Mouse (Mus musculus) heart, postnatal 0 days (tissue): Measurements from ENCODE around the gene Wdr95. TPM values are rescaled to one million over a fixed set of nuclear protein-coding genes. Genes with fewer than 3 reads are reported as not detected.

ENCODE experiments used
- ATAC-seq: fragments of 200-750 bp; cut with Nextera tagmentation; 2 replicates; pipeline ENCODE4 v1.8.0; 2017; ENCODE audit warnings: low read depth, moderate number of reproducible peaks, moderate library complexity; ENCODE audit not compliant: insufficient read depth
- DNase-seq: peaks from one replicate; pipeline ENCODE4 v3.0.0-alpha.2; 2016; ENCODE audit warnings: low spot score
- H3K27ac ChIP-seq: fragments of 300-500 bp; sonication (generic); 2 replicates; pipeline ENCODE4 v1.5.1; 2014; ENCODE audit warnings: low read depth, mild to moderate bottlenecking
- H3K27me3 ChIP-seq: fragments of 300-500 bp; sonication (generic); 2 replicates; pipeline ENCODE4 v1.6.1; 2014; ENCODE audit warnings: low read length, mixed read lengths; ENCODE audit not compliant: control insufficient read depth, insufficient read depth
- H3K36me3 ChIP-seq: fragments of 300-500 bp; sonication (generic); replicated peaks from 2 replicates; pipeline ENCODE4 v1.6.1; 2014; ENCODE audit warnings: low read length, mixed read lengths; ENCODE audit not compliant: control insufficient read depth, insufficient read depth
- H3K4me1 ChIP-seq: fragments of 300-500 bp; sonication (generic); 2 replicates; pipeline ENCODE4 v1.6.1; 2014; ENCODE audit warnings: antibody characterized with exemption; ENCODE audit not compliant: control insufficient read depth, insufficient read depth
- H3K4me2 ChIP-seq: fragments of 300-500 bp; sonication (generic); 2 replicates; pipeline ENCODE4 v1.6.1; 2014; ENCODE audit warnings: low read depth, mild to moderate bottlenecking, low read length, moderate library complexity
- H3K4me3 ChIP-seq: fragments of 300-500 bp; sonication (generic); 2 replicates; pipeline ENCODE4 v1.5.1; 2014; ENCODE audit warnings: low read depth, low read length
- H3K9ac ChIP-seq: fragments of 300-500 bp; sonication (generic); replicated peaks from 2 replicates; pipeline ENCODE4 v1.6.1; 2014; ENCODE audit warnings: low read depth, low read length, mixed read lengths
- H3K9me3 ChIP-seq: fragments of 300-500 bp; sonication (generic); replicated peaks from 2 replicates; pipeline ENCODE4 v1.6.1; 2016; ENCODE audit warnings: low read length; ENCODE audit not compliant: control insufficient read depth
- CTCF ChIP-seq: IDR thresholded peaks from 2 replicates; pipeline ENCODE4 v1.5.1; 2016; ENCODE audit warnings: antibody characterized with exemption, control low read depth, low read depth
- EP300 ChIP-seq: IDR thresholded peaks from 2 replicates; pipeline ENCODE4 v1.6.1; 2016; ENCODE audit warnings: antibody characterized with exemption, low read depth
- WGBS: fragments of 180-500 bp; shearing (Covaris S2); extraction: QIAGEN DNeasy Blood & Tissue Kit; methylation state at CpG from one replicate; pipeline ENCODE4 v1.1.7; 2014; 5-methylcytosine and 5-hydroxymethylcytosine counted together
- polyA plus RNA-seq: library from polyadenylated mRNA; unstranded; fragments of >200 nt; fragmentation: Nextera tagmentation; extraction: Ambion mirVana; gene quantifications from 2 replicates; pipeline ENCODE4 v1.2.1, GENCODE M21; 2015
- total RNA-seq: library from RNA; depleted of rRNA; stranded (reverse); fragments of >200 nt; gene quantifications from 2 replicates; pipeline ENCODE4 v1.2.3, GENCODE M21; 2014; ENCODE audit warnings: low replicate concordance; rRNA removed

Wdr95 gene
- total RNA-seq (not detected in 2 replicates), polyA plus RNA-seq (0.19 TPM in 1 of 2 replicates, not detected in the other)

GRCm38 (mm10) chr5:149527999-149528729 is at the start of gene Wdr95:
TSS of gene Wdr95 (plus strand) at chr5:149528679.
- peaks cover 3% of the 10 kb centered on the region; the same call in 1 of the 2 replicates for H3K9me3 ChIP-seq
- no peak within 1 kb of the TSS for H3K4me3 ChIP-seq
- peaks cover 13% of the 10 kb centered on the region; the same call in 1 of the 2 replicates for H3K27me3 ChIP-seq
- H3K36me3 ChIP-seq = no peaks in the 10 kb centered on the region
- no peak within 1 kb of the TSS for H3K27ac ChIP-seq
- no peak within 1 kb of the TSS for H3K9ac ChIP-seq
- peak within 1 kb of the TSS; percentile 14; the same call in 1 of the 2 replicates for H3K4me2 ChIP-seq
- no peak for ATAC-seq
- TF ChIP-seq EP300 (no peak), CTCF (no peak)
- peak; percentile 9 for DNase-seq
- H3K4me1 ChIP-seq = peaks cover 12% of the 10 kb centered on the region
- WGBS = 49% methylated on average over 29 of the region's 29 CpGs

- Histone ChIP-seq H3K4me1 (no peaks in the 10 kb centered on the region), H3K9ac (no peak overlapping the region), H3K4me2 (no peak overlapping the region), H3K9me3 (no peaks in the 10 kb centered on the region), H3K27me3 (no peaks in the 10 kb centered on the region), H3K27ac (no peak overlapping the region), H3K36me3 (no peaks in the 10 kb centered on the region), H3K4me3 (no peak overlapping the region)
- DNase-seq (no peak), ATAC-seq (no peak)
- no peak for TF ChIP-seq CTCF
- TF ChIP-seq EP300 = no peak
- WGBS = 90% methylated on average over 7 of the region's 7 CpGs
These were observed 46.6 kb upstream of the Wdr95 start for GRCm38 (mm10) chr5:149481920-149482319.

GRCm38 (mm10) chr5:149483321-149484052 is 45.0 kb upstream of the Wdr95 start:
- Histone ChIP-seq H3K4me2 (no peak overlapping the region), H3K27ac (no peak overlapping the region), H3K36me3 (no peaks in the 10 kb centered on the region), H3K9ac (no peak overlapping the region), H3K4me1 (no peaks in the 10 kb centered on the region), H3K9me3 (no peaks in the 10 kb centered on the region), H3K4me3 (no peak overlapping the region), H3K27me3 (no peaks in the 10 kb centered on the region)
- WGBS = 60% methylated on average over 12 of the region's 12 CpGs
- ATAC-seq (no peak), DNase-seq (no peak)
- TF ChIP-seq CTCF (no peak), EP300 (no peak)

- H3K4me3 ChIP-seq = no peak overlapping the region
- H3K27ac ChIP-seq = no peak overlapping the region
- no peaks in the 10 kb centered on the region for H3K4me1 ChIP-seq
- TF ChIP-seq EP300 (no peak), CTCF (no peak)
- ATAC-seq (no peak), DNase-seq (no peak)
- no peak overlapping the region for H3K4me2 ChIP-seq
- 56% methylated on average over 12 of the region's 12 CpGs for WGBS
- H3K9me3 ChIP-seq = no peaks in the 10 kb centered on the region
- no peaks in the 10 kb centered on the region for H3K27me3 ChIP-seq
- H3K36me3 ChIP-seq = no peaks in the 10 kb centered on the region
- H3K9ac ChIP-seq = no peak overlapping the region
These were observed 44.2 kb upstream of the Wdr95 start for GRCm38 (mm10) chr5:149484270-149484669.

- Histone ChIP-seq H3K4me1 (no peaks in the 10 kb centered on the region), H3K4me3 (no peak overlapping the region), H3K9me3 (no peaks in the 10 kb centered on the region), H3K4me2 (no peak overlapping the region), H3K9ac (no peak overlapping the region), H3K36me3 (no peaks in the 10 kb centered on the region), H3K27ac (no peak overlapping the region), H3K27me3 (no peaks in the 10 kb centered on the region)
- WGBS = 86% methylated on average over 6 of the region's 6 CpGs
- DNase-seq (no peak), ATAC-seq (no peak)
- TF ChIP-seq CTCF (no peak), EP300 (no peak)
These were observed 43.0 kb upstream of the Wdr95 start for GRCm38 (mm10) chr5:149485447-149485846.
